Mouse (Mus musculus) midbrain, postnatal 0 days (tissue): ENCODE measurements around the gene Sh3bp4. TPM values are rescaled to one million over a fixed set of nuclear protein-coding genes. Genes with fewer than 3 reads are reported as not detected.

Experiments used
- ATAC-seq: fragments of 200-750 bp; cut with Nextera tagmentation; 2 replicates; pipeline ENCODE4 v1.8.0; 2017; ENCODE audit warnings: moderate number of reproducible peaks, mild to moderate bottlenecking, moderate TSS enrichment, moderate library complexity; ENCODE audit not compliant: low FRiP score
- DNase-seq: peaks from one replicate; pipeline ENCODE4 v3.0.0-alpha.2; 2015; ENCODE audit warnings: low spot score
- H3K27ac ChIP-seq: fragments of 300-500 bp; sonication (generic); 2 replicates; pipeline ENCODE4 v1.5.1; 2014; ENCODE audit warnings: low read depth, mild to moderate bottlenecking, low read length, mixed read lengths
- H3K27me3 ChIP-seq: fragments of 300-500 bp; sonication (generic); 2 replicates; pipeline ENCODE4 v1.6.1; 2014; ENCODE audit warnings: low read length, control low read depth, mixed read lengths; ENCODE audit not compliant: insufficient read depth
- H3K36me3 ChIP-seq: fragments of 300-500 bp; sonication (generic); 2 replicates; pipeline ENCODE4 v1.6.1; 2014; ENCODE audit warnings: low read length, control low read depth, mixed read lengths; ENCODE audit not compliant: insufficient read depth
- H3K4me1 ChIP-seq: fragments of 300-500 bp; sonication (generic); 2 replicates; pipeline ENCODE4 v1.6.1; 2014; ENCODE audit warnings: mild to moderate bottlenecking, control low read depth, antibody characterized with exemption, low read length, mixed read lengths; ENCODE audit not compliant: insufficient read depth
- H3K4me2 ChIP-seq: fragments of 300-500 bp; sonication (generic); 2 replicates; pipeline ENCODE4 v1.6.1; 2014; ENCODE audit warnings: low read depth, mild to moderate bottlenecking, low read length, mixed read lengths; ENCODE audit not compliant: poor library complexity, severe bottlenecking
- H3K4me3 ChIP-seq: fragments of 300-500 bp; sonication (generic); 2 replicates; pipeline ENCODE4 v1.5.1; 2014; ENCODE audit warnings: low read depth, mild to moderate bottlenecking, low read length, moderate library complexity
- H3K9ac ChIP-seq: fragments of 300-500 bp; sonication (generic); replicated peaks from 2 replicates; pipeline ENCODE4 v1.6.1; 2014; ENCODE audit warnings: mild to moderate bottlenecking, low read length, moderate library complexity, mixed read lengths; ENCODE audit not compliant: poor library complexity, severe bottlenecking
- H3K9me3 ChIP-seq: fragments of 300-500 bp; sonication (generic); 2 replicates; pipeline ENCODE4 v1.6.1; 2016; ENCODE audit warnings: low read length, control low read depth
- CTCF ChIP-seq: IDR thresholded peaks from 2 replicates; pipeline ENCODE4 v1.5.1; 2016; ENCODE audit warnings: antibody characterized with exemption, mild to moderate bottlenecking
- WGBS: fragments of 180-500 bp; shearing (Covaris S2); extraction: QIAGEN DNeasy Blood & Tissue Kit; methylation state at CpG from one replicate; pipeline ENCODE4 v1.1.7; 2014; 5-methylcytosine and 5-hydroxymethylcytosine counted together
- polyA plus RNA-seq: library from polyadenylated mRNA; unstranded; fragments of >200 nt; fragmentation: Nextera tagmentation; extraction: Ambion mirVana; gene quantifications from 2 replicates; pipeline ENCODE4 v1.2.1, GENCODE M21; 2015
- total RNA-seq: library from RNA; depleted of rRNA; stranded (reverse); fragments of >200 nt; gene quantifications from 2 replicates; pipeline ENCODE4 v1.2.3, GENCODE M21; 2014

The Sh3bp4 gene
- total and polyA plus RNA-seq, 2 experiments from 2014 or later, result 11.0 to 26.5 TPM

DNA sequence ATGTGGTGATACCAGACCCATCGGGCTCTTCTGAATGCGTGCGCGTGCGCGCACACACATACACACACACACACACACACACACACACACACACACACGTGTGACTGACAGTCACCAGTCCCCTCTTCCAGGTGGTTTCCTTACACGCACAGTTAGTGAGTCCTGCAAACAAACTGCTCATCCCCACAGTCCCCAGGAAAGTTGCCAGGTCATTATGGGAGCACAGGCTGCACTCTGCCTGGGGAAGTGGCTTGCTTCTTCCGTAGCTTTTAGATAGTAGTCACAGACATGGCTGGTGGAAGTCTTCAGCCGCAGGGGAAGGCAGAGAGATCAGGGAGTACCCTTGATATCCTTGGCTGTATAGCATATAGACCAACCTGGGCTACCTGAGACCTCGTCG is 33.3 kb downstream of the Sh3bp4 start:
- Histone ChIP-seq H3K4me2 (no peak overlapping the region), H3K9me3 (no peaks in the 10 kb centered on the region), H3K27me3 (no peaks in the 10 kb centered on the region), H3K9ac (no peak overlapping the region), H3K27ac (no peak overlapping the region), H3K4me3 (no peak overlapping the region), H3K4me1 (no peaks in the 10 kb centered on the region), H3K36me3 (no peaks in the 10 kb centered on the region)
- ATAC-seq (no peak), DNase-seq (no peak)
- no peak for TF ChIP-seq CTCF
- WGBS, result 89% methylated on average over 12 of the region's 12 CpGs

DNA sequence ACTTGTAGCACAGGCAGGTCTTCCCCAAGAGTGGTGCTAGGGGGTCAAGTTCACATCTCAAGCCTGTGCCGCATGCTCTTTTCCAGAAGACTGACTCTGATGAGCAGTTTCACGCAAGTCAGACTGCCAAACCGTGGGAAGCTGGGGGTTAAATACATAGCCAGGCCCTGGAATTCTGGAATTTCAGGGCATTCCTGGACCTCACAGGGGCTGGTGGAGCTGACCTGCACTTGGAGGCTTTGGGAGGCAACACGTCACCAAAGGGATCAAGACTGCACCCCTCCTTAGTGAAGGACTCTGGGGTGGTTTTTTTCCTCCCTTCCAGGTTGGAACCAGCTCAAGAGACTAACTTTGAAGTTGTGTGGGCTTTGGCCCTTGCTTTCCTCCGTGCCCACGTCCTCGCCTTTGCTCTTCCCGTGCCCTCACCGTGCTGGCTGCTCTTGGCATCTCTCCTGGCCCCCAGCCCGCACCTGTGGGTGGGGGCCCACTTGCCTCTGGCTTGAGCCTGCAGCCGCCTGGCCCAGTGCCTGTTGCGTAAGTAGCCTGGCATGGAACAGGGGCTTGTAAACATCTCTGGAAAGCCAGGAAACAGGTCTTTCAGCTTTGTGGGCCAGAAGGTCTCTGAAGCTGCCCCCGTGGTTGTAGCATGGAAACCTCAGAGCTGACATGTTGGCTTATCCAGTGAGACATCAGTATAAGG is 34.0 kb downstream of the Sh3bp4 start:
- Histone ChIP-seq H3K9me3 (no peaks in the 10 kb centered on the region), H3K4me2 (no peak overlapping the region), H3K4me3 (no peak overlapping the region), H3K36me3 (no peaks in the 10 kb centered on the region), H3K27ac (no peak overlapping the region), H3K27me3 (no peaks in the 10 kb centered on the region), H3K9ac (no peak overlapping the region), H3K4me1 (no peaks in the 10 kb centered on the region)
- DNase-seq, result no peak
- WGBS, result 75% methylated on average over 13 of the region's 13 CpGs
- ATAC-seq, result no peak
- no peak for TF ChIP-seq CTCF

DNA sequence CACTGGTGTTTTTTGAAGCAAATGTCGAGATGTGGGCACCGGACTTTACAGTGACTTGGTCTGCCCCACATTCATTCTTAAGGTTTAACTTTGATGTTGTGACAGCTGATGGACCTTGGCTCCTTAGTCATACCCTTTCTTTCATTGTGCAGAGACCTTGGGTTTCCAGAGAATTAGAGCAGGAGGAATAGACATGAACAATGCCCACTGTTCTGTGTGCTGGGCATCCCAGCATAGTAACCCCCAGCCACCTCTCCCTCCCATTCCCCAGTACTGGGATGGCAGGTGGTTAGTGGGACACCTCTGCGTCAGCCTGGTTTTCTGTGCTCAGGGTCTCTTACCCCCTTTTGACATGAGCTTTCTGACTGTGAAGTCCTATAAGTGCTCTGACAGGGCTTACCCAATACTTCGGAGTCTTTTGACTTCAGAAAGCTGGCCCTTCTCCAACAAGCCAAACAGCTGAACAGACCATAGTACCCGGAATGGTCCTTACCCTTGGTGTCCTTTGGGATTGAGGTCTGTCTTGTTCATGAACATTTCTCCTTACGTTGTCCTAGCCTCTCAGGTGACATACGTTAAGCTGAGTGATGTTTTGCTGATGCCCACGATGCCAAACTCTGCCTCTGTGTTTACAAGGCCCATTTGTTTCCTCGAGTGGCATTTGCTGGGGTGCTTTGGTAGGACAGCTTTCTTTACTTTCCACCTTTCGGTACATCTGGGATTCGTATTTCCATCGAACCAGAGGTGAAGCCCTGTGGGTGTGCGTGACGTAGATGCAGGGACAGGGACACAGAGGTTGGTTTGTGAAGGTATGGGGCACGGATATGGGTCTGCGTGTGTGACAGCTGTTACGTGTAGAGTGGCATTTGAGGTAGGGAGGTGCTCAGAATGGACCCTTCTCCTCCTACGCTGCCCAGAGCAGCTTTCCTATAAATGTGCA is 35.9 kb downstream of the Sh3bp4 start:
- ATAC-seq (no peak), DNase-seq (no peak)
- 89% methylated on average over 18 of the region's 18 CpGs for WGBS
- Histone ChIP-seq H3K9me3 (no peaks in the 10 kb centered on the region), H3K4me2 (no peak overlapping the region), H3K27me3 (no peaks in the 10 kb centered on the region), H3K36me3 (no peaks in the 10 kb centered on the region), H3K9ac (no peak overlapping the region), H3K4me1 (no peaks in the 10 kb centered on the region), H3K4me3 (no peak overlapping the region), H3K27ac (no peak overlapping the region)
- TF ChIP-seq CTCF, result no peak

DNA sequence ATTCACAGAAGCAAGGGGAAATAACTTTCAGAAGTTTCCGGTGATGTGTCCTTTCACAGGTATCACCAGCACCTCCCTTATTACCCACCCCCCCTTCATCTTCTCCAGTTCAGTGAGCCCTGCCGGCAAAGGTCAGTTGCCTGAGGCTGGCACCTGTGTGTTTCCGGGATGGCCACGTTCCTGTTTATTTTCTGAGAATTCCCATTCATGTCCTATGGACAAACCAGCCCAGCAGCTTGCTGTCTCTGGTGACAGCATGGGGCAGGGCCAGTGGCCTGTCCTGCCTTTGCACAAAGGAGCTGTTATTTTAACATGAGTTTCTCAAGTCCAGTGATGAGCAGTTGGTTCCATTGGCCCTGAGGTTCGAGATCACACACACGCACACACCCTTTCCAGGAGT is 37.3 kb downstream of the Sh3bp4 start:
- no peaks in the 10 kb centered on the region for H3K36me3 ChIP-seq
- no peaks in the 10 kb centered on the region for H3K9me3 ChIP-seq
- WGBS, result 70% methylated on average over 6 of the region's 6 CpGs
- no peak overlapping the region for H3K27ac ChIP-seq
- ATAC-seq (no peak), DNase-seq (no peak)
- no peaks in the 10 kb centered on the region for H3K4me1 ChIP-seq
- no peak for TF ChIP-seq CTCF
- H3K9ac ChIP-seq, result no peak overlapping the region
- H3K4me3 ChIP-seq, result no peak overlapping the region
- no peak overlapping the region for H3K4me2 ChIP-seq
- H3K27me3 ChIP-seq, result no peaks in the 10 kb centered on the region

DNA sequence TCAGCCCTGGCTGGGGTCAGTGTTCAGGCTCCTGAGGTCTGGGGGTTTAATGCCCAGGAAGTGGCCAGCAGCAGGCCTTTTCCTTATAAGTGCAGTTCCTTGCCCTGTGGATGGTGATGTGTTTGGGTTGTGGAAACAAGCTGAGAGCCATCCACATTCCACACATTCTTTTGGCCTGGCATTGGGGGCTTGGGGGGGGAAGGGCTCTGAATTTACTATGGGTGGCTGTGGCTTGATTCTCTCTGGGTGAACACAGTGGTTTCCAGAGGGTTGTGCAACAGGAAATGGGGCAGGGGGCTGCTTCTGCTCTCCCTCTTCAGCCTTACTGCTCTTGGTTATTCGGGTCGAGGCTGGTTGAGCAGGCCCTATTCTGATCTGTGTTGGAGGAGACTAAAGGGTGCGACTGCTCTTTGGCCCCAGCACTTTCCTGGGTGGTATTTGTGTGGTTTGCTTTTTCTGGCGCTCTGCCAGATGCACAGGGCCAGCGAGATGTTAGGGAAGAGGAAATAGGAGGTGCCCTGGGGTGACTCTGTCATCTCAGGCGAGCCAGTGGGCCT is 38.2 kb downstream of the Sh3bp4 start:
- no peaks in the 10 kb centered on the region for H3K27me3 ChIP-seq
- no peaks in the 10 kb centered on the region for H3K9me3 ChIP-seq
- DNase-seq, result no peak
- no peak overlapping the region for H3K9ac ChIP-seq
- H3K4me1 ChIP-seq, result no peaks in the 10 kb centered on the region
- H3K4me2 ChIP-seq, result no peak overlapping the region
- no peak for TF ChIP-seq CTCF
- ATAC-seq, result no peak
- no peak overlapping the region for H3K4me3 ChIP-seq
- no peaks in the 10 kb centered on the region for H3K36me3 ChIP-seq
- H3K27ac ChIP-seq, result no peak overlapping the region
- 28% methylated on average over 6 of the region's 6 CpGs for WGBS

DNA sequence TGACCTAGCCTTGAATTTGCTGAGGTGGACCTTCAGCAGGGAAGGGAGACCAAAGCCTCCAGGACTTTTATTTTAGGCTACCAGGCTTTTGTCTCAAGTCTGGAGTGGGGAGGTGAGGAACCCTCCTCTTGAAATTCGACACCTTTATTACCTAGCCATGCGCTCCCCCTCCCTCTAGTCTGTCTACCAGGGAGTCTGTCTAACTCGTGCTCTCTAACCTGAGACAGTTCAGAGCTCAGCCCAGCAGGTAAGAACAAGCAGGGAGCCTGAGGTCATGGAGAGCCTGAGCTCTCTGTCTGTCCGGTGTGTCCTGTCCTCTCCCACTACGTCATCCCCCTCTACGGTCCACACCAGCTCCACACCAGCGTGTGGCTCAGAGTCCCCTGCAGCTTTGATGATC is 39.6 kb downstream of the Sh3bp4 start:
- H3K27ac ChIP-seq, result no peak overlapping the region
- H3K27me3 ChIP-seq, result no peaks in the 10 kb centered on the region
- no peak overlapping the region for H3K4me2 ChIP-seq
- H3K4me3 ChIP-seq, result no peak overlapping the region
- ATAC-seq, result no peak
- no peaks in the 10 kb centered on the region for H3K36me3 ChIP-seq
- H3K9ac ChIP-seq, result no peak overlapping the region
- no peak for DNase-seq
- no peak for TF ChIP-seq CTCF
- 72% methylated on average over 7 of the region's 7 CpGs for WGBS
- no peaks in the 10 kb centered on the region for H3K9me3 ChIP-seq
- no peaks in the 10 kb centered on the region for H3K4me1 ChIP-seq
